Mouse (Mus musculus): ENCODE results near the gene Tex2. TPM values are rescaled to one million over a fixed set of nuclear protein-coding genes. Genes with fewer than 3 reads are reported as not detected.

Gene Tex2
- polyA plus RNA-seq, 1 experiment from 2014 or later: 13.1 TPM

- Histone ChIP-seq H3K4me2 (ENCODE audit: low read depth, low read length) (no peak overlapping the region), H3K9me3 (replicated peaks; ENCODE audit: control insufficient read depth, low read length) (no peaks in the 10 kb centered on the region), H3K4me1 (ENCODE audit: control insufficient read depth, insufficient read depth, low read length) (peaks cover 6% of the 10 kb centered on the region; the same call in 1 of the 2 replicates), H3K27ac (ENCODE audit: low read length) (no peak overlapping the region), H3K27me3 (ENCODE audit: control insufficient read depth, insufficient read depth, low read length) (no peaks in the 10 kb centered on the region), H3K9ac (ENCODE audit: low read length) (no peak overlapping the region), H3K36me3 (ENCODE audit: control insufficient read depth, insufficient read depth, low read length) (no peaks in the 10 kb centered on the region), H3K4me3 (replicated peaks; ENCODE audit: low read length) (no peak overlapping the region)
- 79% methylated on average over 1 of the region's 1 CpGs for WGBS
- ATAC-seq (ENCODE audit: insufficient read depth, low FRiP score): no peak
Observed at GRCm38 (mm10) chr11:106471629-106472028, 141.6 kb downstream of the Tex2 start.

GRCm38 (mm10) chr11:106468509-106468908, 144.7 kb downstream of the Tex2 start:
- H3K4me3 ChIP-seq (replicated peaks; ENCODE audit: low read length): no peak overlapping the region
- 97% methylated on average over 1 of the region's 1 CpGs for WGBS
- H3K27ac ChIP-seq (ENCODE audit: low read length): no peak overlapping the region
- no peak for ATAC-seq (ENCODE audit: insufficient read depth, low FRiP score)
- H3K4me2 ChIP-seq (ENCODE audit: low read depth, low read length): no peak overlapping the region
- H3K36me3 ChIP-seq (ENCODE audit: control insufficient read depth, insufficient read depth, low read length): no peaks in the 10 kb centered on the region
- no peak overlapping the region for H3K9ac ChIP-seq (ENCODE audit: low read length)
- no peaks in the 10 kb centered on the region for H3K9me3 ChIP-seq (replicated peaks; ENCODE audit: control insufficient read depth, low read length)
- H3K4me1 ChIP-seq (ENCODE audit: control insufficient read depth, insufficient read depth, low read length): peaks cover 6% of the 10 kb centered on the region; the same call in 1 of the 2 replicates
- no peaks in the 10 kb centered on the region for H3K27me3 ChIP-seq (ENCODE audit: control insufficient read depth, insufficient read depth, low read length)

- H3K9me3 ChIP-seq (replicated peaks; ENCODE audit: control insufficient read depth, low read length): no peaks in the 10 kb centered on the region
- H3K4me1 ChIP-seq (ENCODE audit: control insufficient read depth, insufficient read depth, low read length): no peaks in the 10 kb centered on the region
- no peaks in the 10 kb centered on the region for H3K36me3 ChIP-seq (ENCODE audit: control insufficient read depth, insufficient read depth, low read length)
- no peaks in the 10 kb centered on the region for H3K27me3 ChIP-seq (ENCODE audit: control insufficient read depth, insufficient read depth, low read length)
- no peak for ATAC-seq (ENCODE audit: insufficient read depth, low FRiP score)
- no peak overlapping the region for H3K4me3 ChIP-seq (replicated peaks; ENCODE audit: low read length)
- no peak overlapping the region for H3K9ac ChIP-seq (ENCODE audit: low read length)
- WGBS: 73% methylated on average over 4 of the region's 4 CpGs
- H3K4me2 ChIP-seq (ENCODE audit: low read depth, low read length): no peak overlapping the region
- no peak overlapping the region for H3K27ac ChIP-seq (ENCODE audit: low read length)
Observed at GRCm38 (mm10) chr11:106465932-106466331, 147.3 kb downstream of the Tex2 start.

- H3K4me1 ChIP-seq (ENCODE audit: control insufficient read depth, insufficient read depth, low read length): no peaks in the 10 kb centered on the region
- 95% methylated on average over 1 of the region's 1 CpGs for WGBS
- H3K9ac ChIP-seq (ENCODE audit: low read length): no peak overlapping the region
- H3K9me3 ChIP-seq (replicated peaks; ENCODE audit: control insufficient read depth, low read length): no peaks in the 10 kb centered on the region
- H3K4me2 ChIP-seq (ENCODE audit: low read depth, low read length): no peak overlapping the region
- H3K27ac ChIP-seq (ENCODE audit: low read length): no peak overlapping the region
- no peak for ATAC-seq (ENCODE audit: insufficient read depth, low FRiP score)
- H3K4me3 ChIP-seq (replicated peaks; ENCODE audit: low read length): no peak overlapping the region
- H3K36me3 ChIP-seq (ENCODE audit: control insufficient read depth, insufficient read depth, low read length): no peaks in the 10 kb centered on the region
- no peaks in the 10 kb centered on the region for H3K27me3 ChIP-seq (ENCODE audit: control insufficient read depth, insufficient read depth, low read length)
Observed at GRCm38 (mm10) chr11:106465545-106465903, 147.7 kb downstream of the Tex2 start.

GRCm38 (mm10) chr11:106464681-106465544, 148.3 kb downstream of the Tex2 start:
- WGBS: 67% methylated on average over 4 of the region's 4 CpGs
- Histone ChIP-seq H3K27me3 (ENCODE audit: control insufficient read depth, insufficient read depth, low read length) (no peaks in the 10 kb centered on the region), H3K4me3 (replicated peaks; ENCODE audit: low read length) (no peak overlapping the region), H3K27ac (ENCODE audit: low read length) (no peak overlapping the region), H3K9me3 (replicated peaks; ENCODE audit: control insufficient read depth, low read length) (no peaks in the 10 kb centered on the region), H3K9ac (ENCODE audit: low read length) (no peak overlapping the region), H3K4me2 (ENCODE audit: low read depth, low read length) (no peak overlapping the region), H3K4me1 (ENCODE audit: control insufficient read depth, insufficient read depth, low read length) (no peaks in the 10 kb centered on the region), H3K36me3 (ENCODE audit: control insufficient read depth, insufficient read depth, low read length) (no peaks in the 10 kb centered on the region)
- no peak for ATAC-seq (ENCODE audit: insufficient read depth, low FRiP score)

- WGBS: 73% methylated on average over 5 of the region's 5 CpGs
- Histone ChIP-seq H3K4me1 (ENCODE audit: control insufficient read depth, insufficient read depth, low read length) (no peaks in the 10 kb centered on the region), H3K36me3 (ENCODE audit: control insufficient read depth, insufficient read depth, low read length) (no peaks in the 10 kb centered on the region), H3K4me3 (replicated peaks; ENCODE audit: low read length) (no peak overlapping the region), H3K9me3 (replicated peaks; ENCODE audit: control insufficient read depth, low read length) (no peaks in the 10 kb centered on the region), H3K4me2 (ENCODE audit: low read depth, low read length) (no peak overlapping the region), H3K9ac (ENCODE audit: low read length) (no peak overlapping the region), H3K27ac (ENCODE audit: low read length) (no peak overlapping the region), H3K27me3 (ENCODE audit: control insufficient read depth, insufficient read depth, low read length) (no peaks in the 10 kb centered on the region)
- ATAC-seq (ENCODE audit: insufficient read depth, low FRiP score): no peak
Observed at GRCm38 (mm10) chr11:106463845-106464244, 149.4 kb downstream of the Tex2 start.

- WGBS: 58% methylated on average over 3 of the region's 3 CpGs
- no peaks in the 10 kb centered on the region for H3K36me3 ChIP-seq (ENCODE audit: control insufficient read depth, insufficient read depth, low read length)
- H3K4me2 ChIP-seq (ENCODE audit: low read depth, low read length): no peak overlapping the region
- no peak overlapping the region for H3K4me3 ChIP-seq (replicated peaks; ENCODE audit: low read length)
- no peaks in the 10 kb centered on the region for H3K4me1 ChIP-seq (ENCODE audit: control insufficient read depth, insufficient read depth, low read length)
- H3K9ac ChIP-seq (ENCODE audit: low read length): no peak overlapping the region
- H3K9me3 ChIP-seq (replicated peaks; ENCODE audit: control insufficient read depth, low read length): no peaks in the 10 kb centered on the region
- H3K27ac ChIP-seq (ENCODE audit: low read length): no peak overlapping the region
- no peaks in the 10 kb centered on the region for H3K27me3 ChIP-seq (ENCODE audit: control insufficient read depth, insufficient read depth, low read length)
- no peak for ATAC-seq (ENCODE audit: insufficient read depth, low FRiP score)
Observed at GRCm38 (mm10) chr11:106462309-106462708, 150.9 kb downstream of the Tex2 start.

GRCm38 (mm10) chr11:106461145-106461932, 151.9 kb downstream of the Tex2 start:
- no peaks in the 10 kb centered on the region for H3K4me1 ChIP-seq (ENCODE audit: control insufficient read depth, insufficient read depth, low read length)
- WGBS: 75% methylated on average over 5 of the region's 5 CpGs
- ATAC-seq (ENCODE audit: insufficient read depth, low FRiP score): no peak
- no peak overlapping the region for H3K4me3 ChIP-seq (replicated peaks; ENCODE audit: low read length)
- H3K27me3 ChIP-seq (ENCODE audit: control insufficient read depth, insufficient read depth, low read length): no peaks in the 10 kb centered on the region
- no peak overlapping the region for H3K4me2 ChIP-seq (ENCODE audit: low read depth, low read length)
- no peak overlapping the region for H3K9ac ChIP-seq (ENCODE audit: low read length)
- no peaks in the 10 kb centered on the region for H3K36me3 ChIP-seq (ENCODE audit: control insufficient read depth, insufficient read depth, low read length)
- H3K27ac ChIP-seq (ENCODE audit: low read length): no peak overlapping the region
- H3K9me3 ChIP-seq (replicated peaks; ENCODE audit: control insufficient read depth, low read length): no peaks in the 10 kb centered on the region

GRCm38 (mm10) chr11:106460671-106461070, 152.6 kb downstream of the Tex2 start:
- Histone ChIP-seq H3K36me3 (ENCODE audit: control insufficient read depth, insufficient read depth, low read length) (no peaks in the 10 kb centered on the region), H3K9ac (ENCODE audit: low read length) (no peak overlapping the region), H3K27ac (ENCODE audit: low read length) (no peak overlapping the region), H3K9me3 (replicated peaks; ENCODE audit: control insufficient read depth, low read length) (no peaks in the 10 kb centered on the region), H3K4me1 (ENCODE audit: control insufficient read depth, insufficient read depth, low read length) (no peaks in the 10 kb centered on the region), H3K4me3 (replicated peaks; ENCODE audit: low read length) (no peak overlapping the region), H3K4me2 (ENCODE audit: low read depth, low read length) (no peak overlapping the region), H3K27me3 (ENCODE audit: control insufficient read depth, insufficient read depth, low read length) (no peaks in the 10 kb centered on the region)
- 91% methylated on average over 1 of the region's 1 CpGs for WGBS
- no peak for ATAC-seq (ENCODE audit: insufficient read depth, low FRiP score)
